Mouse (Mus musculus) erythroid progenitor cell, adult 5-6 weeks (primary cell): Measurements from ENCODE around the gene Hist1h4j. TPM values are rescaled to one million over a fixed set of nuclear protein-coding genes. Genes with fewer than 3 reads are reported as not detected.
"Not testable (repeated sequence)": the region's sequence is repeated elsewhere in the genome, so short reads cannot be mapped to it uniquely, and the experiment has no call there.

Source experiments
- ATAC-seq: replicated peaks from 2 replicates; pipeline ENCODE4 v1.8.0; 2016; ENCODE audit warnings: moderate number of reproducible peaks, mild to moderate bottlenecking, moderate TSS enrichment, inconsistent platforms; ENCODE audit not compliant: poor library complexity, low FRiP score, severe bottlenecking
- total RNA-seq, 2 experiments: library from RNA; stranded (forward) in 1 of 2; stranded (reverse) in 1 of 2; fragments of 150-400 nt in 1 of 2; fragments of 186-747, 209-891 nt in 1 of 2; gene quantifications; 2 replicates each; pipeline versions ENCODE4 v1.2.3 to v1.2.4; 2015 to 2017; ENCODE audit warnings: low replicate concordance in 2 of 2

Gene Hist1h4j
- total RNA-seq (2015; ENCODE audit: low replicate concordance): 12.6 and 18.4 TPM in 2 replicates
- 900 and 1,530 TPM in 2 replicates for total RNA-seq (2017; ENCODE audit: low replicate concordance)

- peak; percentile 89 for ATAC-seq
Observed at GRCm38 (mm10) chr13:21734906-21735767, at the start of gene Hist1h4j. Gene Hist1h4j, plus strand, starts transcription at chr13:21735064.

GRCm38 (mm10) chr13:21697811-21698210 is 37.1 kb upstream of the Hist1h4j start, which contains the start of gene Olfr1359:
Gene Olfr1359, plus strand, starts transcription at chr13:21698111.
- ATAC-seq: no peak

GRCm38 (mm10) chr13:21706669-21707068 is 28.2 kb upstream of the Hist1h4j start:
- no peak for ATAC-seq

DNA sequence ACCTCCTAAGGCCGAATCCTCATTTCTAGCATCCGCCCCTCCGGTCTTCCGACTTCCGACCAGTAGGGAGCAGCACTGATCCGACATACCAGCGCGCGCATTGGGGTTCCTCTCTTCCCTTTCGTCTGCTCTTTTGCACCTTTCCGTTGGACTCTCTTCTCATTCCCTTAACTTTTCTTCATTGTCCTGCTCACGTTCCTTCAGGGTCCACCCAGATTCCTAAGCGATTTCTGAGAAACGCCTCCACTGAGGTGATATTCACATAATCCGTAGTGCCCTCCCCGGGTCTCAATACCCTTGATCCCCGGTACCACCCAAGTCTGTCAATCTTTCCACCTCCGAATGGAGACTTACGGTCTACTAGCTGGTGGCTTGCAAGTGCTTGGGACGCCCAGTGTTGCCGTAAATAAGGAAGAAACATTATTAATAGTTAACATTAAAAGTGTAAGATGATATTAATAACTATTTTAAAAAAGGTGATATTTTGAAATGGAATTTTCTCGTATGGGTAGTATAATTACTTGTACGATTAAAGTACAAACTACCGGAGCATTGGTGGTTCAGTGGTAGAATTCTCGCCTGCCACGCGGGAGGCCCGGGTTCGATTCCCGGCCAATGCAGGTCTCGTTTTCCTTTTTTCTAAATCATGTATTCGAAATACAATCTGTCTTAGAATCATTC is 24.7 kb upstream of the Hist1h4j start:
- ATAC-seq: peak; percentile 89

DNA sequence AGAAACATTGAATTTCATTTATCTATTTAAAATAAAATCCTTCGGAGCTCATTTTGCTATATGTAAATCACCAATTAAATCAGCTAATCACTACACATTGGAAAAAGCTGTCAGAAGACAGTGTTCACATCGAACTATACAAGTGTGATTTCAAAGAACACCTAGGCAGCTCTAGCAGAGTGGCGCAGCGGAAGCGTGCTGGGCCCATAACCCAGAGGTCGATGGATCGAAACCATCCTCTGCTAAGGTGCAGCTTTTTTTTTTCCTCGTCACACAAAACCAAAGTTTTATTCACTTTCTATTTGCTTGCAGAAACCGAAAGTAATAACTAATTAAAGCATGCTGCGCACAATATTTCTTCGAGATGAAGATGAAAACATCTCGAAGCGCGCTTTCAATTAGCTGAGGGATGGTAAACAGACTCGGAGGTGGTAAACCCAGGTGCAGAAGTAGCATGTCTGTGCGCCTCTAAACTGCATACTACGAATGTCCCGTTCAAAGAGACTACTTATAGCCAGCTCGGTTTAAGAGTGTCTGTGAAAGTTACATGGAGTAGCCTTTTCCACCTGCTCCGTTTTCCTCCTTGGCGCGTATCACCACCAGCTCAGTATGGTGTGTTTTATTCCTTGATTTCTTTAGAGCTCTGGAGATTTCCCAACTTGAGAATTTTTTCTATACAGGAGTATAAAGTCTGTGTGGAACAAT is 23.9 kb upstream of the Hist1h4j start:
- 0 out of 2 replicates have a peak, but pooled peaks have one; percentile 36 for ATAC-seq

DNA sequence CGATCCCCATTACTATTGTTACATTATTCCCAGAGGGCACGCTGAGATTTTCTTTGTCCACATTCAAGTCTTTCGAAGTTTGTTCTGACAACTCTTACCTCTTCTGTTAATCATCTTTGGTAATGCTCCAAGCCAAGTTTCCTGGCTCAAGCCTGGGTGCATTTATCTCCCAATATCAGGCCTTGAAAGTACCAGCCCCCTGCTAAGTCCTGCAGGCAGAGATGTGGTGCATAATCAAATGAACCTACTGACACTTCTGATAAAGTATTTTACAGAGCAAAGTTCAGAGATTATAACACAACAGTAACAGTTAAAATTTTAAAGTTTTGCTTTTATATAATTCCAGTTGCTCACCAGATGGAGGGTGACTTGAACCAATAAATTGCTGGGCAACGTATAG is 23.2 kb upstream of the Hist1h4j start:
- ATAC-seq: no peak

- peak; percentile 28 for ATAC-seq
Observed at GRCm38 (mm10) chr13:21714725-21715124, 20.1 kb upstream of the Hist1h4j start.

DNA sequence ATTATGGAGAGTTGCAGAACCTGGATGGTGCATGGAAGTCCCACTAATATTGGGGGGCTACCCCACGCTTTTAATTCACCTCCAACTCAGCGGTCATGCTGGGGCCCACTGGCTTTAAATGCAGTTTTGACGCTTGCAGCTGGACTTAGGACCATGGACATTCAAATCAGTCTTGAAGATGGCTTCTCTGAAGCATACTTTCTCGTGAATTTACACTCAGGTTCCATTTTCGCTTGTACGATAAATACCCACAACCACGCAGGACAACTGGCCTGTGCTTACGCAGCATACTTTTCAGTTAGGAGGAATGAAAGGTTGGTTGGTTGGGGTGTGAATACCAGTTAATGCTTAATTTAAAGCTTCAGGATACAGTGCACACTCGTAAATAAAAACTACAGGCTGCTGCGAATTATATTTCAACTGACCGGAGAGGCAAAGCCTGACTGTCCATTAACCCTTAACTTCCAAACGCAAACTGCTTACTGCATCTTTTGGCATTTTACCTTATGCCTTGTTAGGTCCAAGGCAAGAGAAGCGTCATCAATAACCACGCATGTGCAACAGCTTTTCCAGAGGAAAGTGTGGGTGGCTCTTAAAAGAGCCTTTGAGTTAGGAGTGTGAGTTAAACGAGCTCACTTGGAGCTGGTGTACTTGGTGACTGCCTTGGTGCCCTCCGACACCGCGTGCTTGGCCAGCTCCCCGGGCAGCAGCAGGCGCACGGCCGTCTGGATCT is 19.6 kb upstream of the Hist1h4j start:
- ATAC-seq: peak; percentile 12; the same call in 1 of the 2 replicates

DNA sequence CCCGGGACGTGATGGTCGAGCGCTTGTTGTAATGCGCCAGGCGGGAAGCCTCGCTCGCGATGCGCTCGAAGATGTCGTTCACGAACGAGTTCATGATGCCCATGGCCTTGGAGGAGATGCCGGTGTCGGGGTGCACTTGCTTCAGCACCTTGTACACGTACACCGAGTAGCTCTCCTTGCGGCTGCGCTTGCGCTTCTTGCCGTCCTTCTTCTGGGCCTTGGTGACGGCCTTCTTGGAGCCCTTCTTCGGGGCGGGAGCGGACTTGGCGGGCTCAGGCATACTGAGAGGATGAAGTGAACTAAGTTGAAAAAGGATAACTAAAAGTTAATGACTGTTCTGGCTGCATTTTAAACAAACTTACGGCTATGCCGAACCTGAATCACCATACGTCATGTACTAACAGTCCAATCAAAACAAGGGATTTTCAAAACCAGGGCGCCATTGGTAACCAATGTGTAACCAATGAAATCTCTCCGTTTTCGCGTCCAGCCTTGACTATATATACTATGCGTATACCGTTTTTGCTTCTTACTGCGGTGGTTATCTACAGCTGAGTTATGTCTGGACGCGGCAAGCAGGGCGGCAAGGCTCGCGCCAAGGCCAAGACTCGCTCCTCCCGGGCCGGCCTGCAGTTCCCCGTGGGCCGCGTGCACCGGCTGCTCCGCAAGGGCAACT is 18.9 kb upstream of the Hist1h4j start, which contains the start of the genes Hist1h2bl and Hist1h2ai:
Gene Hist1h2bl, minus strand, starts transcription at position 280 of the 676 bp plus-strand sequence.
Gene Hist1h2ai, plus strand, starts transcription at position 559 of the 676 bp plus-strand sequence.
- peak; percentile 70 for ATAC-seq

DNA sequence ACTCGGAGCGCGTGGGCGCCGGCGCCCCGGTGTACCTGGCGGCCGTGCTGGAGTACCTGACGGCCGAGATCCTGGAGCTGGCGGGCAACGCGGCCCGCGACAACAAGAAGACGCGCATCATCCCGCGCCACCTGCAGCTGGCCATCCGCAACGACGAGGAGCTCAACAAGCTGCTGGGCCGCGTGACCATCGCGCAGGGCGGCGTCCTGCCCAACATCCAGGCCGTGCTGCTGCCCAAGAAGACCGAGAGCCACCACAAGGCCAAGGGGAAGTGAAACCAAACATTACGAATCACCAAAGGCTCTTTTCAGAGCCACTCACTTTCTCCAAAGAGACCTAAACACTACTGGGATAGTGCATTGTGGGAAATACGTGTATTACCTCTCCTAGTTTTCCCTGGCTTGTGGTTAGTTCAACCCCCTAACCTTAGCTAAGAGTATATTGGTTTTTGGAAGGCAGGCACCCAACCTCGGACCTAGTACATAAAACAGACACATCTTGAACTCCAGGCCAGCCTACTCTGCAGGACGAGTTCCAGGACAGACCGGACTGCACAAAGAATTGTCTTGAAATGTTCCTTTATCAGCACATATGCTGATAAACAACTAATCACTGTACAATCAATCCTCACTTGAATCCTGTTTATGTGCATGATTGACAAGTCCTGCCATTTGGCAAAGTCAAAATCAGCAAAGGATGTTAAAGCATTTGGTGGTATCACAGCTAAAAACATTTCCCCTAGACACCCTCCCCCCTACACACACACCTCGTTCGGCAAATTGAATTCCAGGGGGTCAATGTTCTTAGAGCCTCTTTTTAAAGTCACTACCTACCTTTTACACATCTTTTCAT is 18.1 kb upstream of the Hist1h4j start:
- peak; percentile 13 for ATAC-seq

GRCm38 (mm10) chr13:21717397-21718357 is 17.2 kb upstream of the Hist1h4j start, which contains the start of gene Hist1h3h:
Gene Hist1h3h, plus strand, starts transcription at chr13:21717659.
- ATAC-seq: peak; percentile 40

GRCm38 (mm10) chr13:21718381-21719080 is 16.3 kb upstream of the Hist1h4j start:
- peak; percentile 4 for ATAC-seq

DNA sequence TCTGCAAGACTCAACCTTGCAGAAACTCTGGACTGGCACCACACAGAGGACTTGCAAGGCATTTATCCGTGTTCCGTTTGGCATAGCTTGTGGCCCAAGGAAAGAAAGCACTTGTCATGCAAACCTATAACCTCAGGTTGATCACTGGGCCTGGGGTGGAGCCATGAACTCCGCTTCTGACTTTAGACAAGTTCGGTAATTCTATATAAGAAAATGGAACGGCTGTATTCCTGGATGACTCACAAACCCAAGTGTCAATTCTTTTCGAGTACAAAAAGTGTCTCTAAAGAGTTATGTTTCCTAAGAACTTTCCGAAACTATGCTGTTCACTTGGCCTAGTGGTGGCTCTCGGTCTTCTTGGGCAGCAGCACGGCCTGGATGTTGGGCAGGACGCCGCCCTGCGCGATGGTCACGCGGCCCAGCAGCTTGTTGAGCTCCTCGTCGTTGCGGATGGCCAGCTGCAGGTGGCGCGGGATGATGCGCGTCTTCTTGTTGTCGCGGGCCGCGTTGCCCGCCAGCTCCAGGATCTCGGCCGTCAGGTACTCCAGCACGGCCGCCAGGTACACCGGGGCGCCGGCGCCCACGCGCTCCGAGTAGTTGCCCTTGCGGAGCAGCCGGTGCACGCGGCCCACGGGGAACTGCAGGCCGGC is 13.6 kb upstream of the Hist1h4j start:
- not testable (repeated sequence) for ATAC-seq

GRCm38 (mm10) chr13:21721757-21722372 is 13.0 kb upstream of the Hist1h4j start, which contains the start of gene Hist1h2bm:
Gene Hist1h2bm, plus strand, starts transcription at chr13:21722044.
- peak; percentile 77 for ATAC-seq

DNA sequence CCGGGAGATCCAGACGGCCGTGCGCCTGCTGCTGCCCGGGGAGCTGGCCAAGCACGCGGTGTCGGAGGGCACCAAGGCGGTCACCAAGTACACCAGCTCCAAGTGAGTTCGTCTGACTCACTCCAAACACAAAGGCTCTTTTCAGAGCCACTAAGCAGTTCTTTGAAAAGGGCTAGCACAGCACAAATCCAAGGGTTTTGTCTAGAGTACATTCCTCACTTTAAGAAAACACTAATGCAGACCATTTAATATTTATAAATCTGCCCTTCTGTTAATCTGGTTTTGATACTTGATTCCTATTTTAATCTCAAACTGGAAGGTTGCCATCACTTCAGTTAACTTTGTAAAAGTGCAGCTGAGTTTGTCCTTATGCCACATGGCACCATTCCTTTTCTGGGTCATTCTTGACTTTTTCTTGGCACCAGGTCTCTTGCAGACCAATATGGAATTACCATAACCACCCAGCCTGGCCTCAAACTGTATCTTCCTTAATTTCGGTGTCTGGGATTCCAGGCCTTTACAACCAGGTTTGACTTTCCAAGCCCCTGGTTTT is 12.4 kb upstream of the Hist1h4j start:
- peak; percentile 21; the same call in 1 of the 2 replicates for ATAC-seq
